Mouse (Mus musculus) MEL (cell line): ENCODE measurements around the gene Ntf5.

Experiments used
- CHD2 ChIP-seq: IDR thresholded peaks from 2 replicates; pipeline ENCODE4 v1.6.1; 2011; ENCODE audit warnings: low read length, improper control_type of control experiment
- CTCF ChIP-seq, 3 experiments: IDR thresholded peaks in 2 of 3; conservative IDR thresholded peaks in 1 of 3; 2 replicates each; pipeline ENCODE4 v1.5.1; 2011 to 2012; ENCODE audit warnings: low read length in 3 of 3, low read depth in 2 of 3, mild to moderate bottlenecking in 2 of 3, improper control_type of control experiment in 1 of 3, inconsistent platforms in 1 of 3, mixed read lengths in 1 of 3, moderate library complexity in 1 of 3; ENCODE audit not compliant: control insufficient read depth in 1 of 3, insufficient read depth in 1 of 3, poor library complexity in 1 of 3, severe bottlenecking in 1 of 3
- E2F4 ChIP-seq: IDR thresholded peaks from 2 replicates; pipeline ENCODE4 v1.6.1; 2011; ENCODE audit warnings: low read depth, low read length, improper control_type of control experiment, borderline replicate concordance
- EP300 ChIP-seq, 2 experiments: IDR thresholded peaks; 2 replicates each; pipeline ENCODE4 v1.6.1; 2011; ENCODE audit warnings: improper control_type of control experiment in 2 of 2, low read length in 2 of 2, low read depth in 1 of 2, mild to moderate bottlenecking in 1 of 2
- MAFK ChIP-seq: IDR thresholded peaks from 2 replicates; pipeline ENCODE4 v1.6.1; 2011; ENCODE audit warnings: low read depth, mild to moderate bottlenecking, low read length, improper control_type of control experiment, borderline replicate concordance
- MYB ChIP-seq: IDR thresholded peaks from 2 replicates; pipeline ENCODE4 v1.6.1; 2011; ENCODE audit warnings: mild to moderate bottlenecking, low read depth, low read length, improper control_type of control experiment
- POLR2A ChIP-seq, 2 experiments: IDR thresholded peaks; 2 replicates each; pipeline ENCODE4 v1.6.1; 2011 to 2012; ENCODE audit warnings: low read length in 2 of 2, mild to moderate bottlenecking in 2 of 2, control low read depth in 1 of 2, improper control_type of control experiment in 1 of 2, low read depth in 1 of 2, moderate library complexity in 1 of 2; ENCODE audit not compliant: control insufficient read depth in 1 of 2, insufficient read depth in 1 of 2, poor library complexity in 1 of 2
- POLR2AphosphoS2 ChIP-seq: IDR thresholded peaks from 2 replicates; pipeline ENCODE4 v1.6.1; 2011; ENCODE audit warnings: low read length, improper control_type of control experiment
- POLR2AphosphoS5 ChIP-seq: IDR thresholded peaks from 2 replicates; pipeline ENCODE4 v1.6.1; 2012; ENCODE audit warnings: low read depth, borderline replicate concordance, mild to moderate bottlenecking, inconsistent platforms, low read length, moderate library complexity, mixed read lengths
- SIN3A ChIP-seq: IDR thresholded peaks from 2 replicates; pipeline ENCODE4 v1.6.1; 2012; ENCODE audit warnings: low read length, improper control_type of control experiment, inconsistent platforms
- SMC3 ChIP-seq: IDR thresholded peaks from 2 replicates; pipeline ENCODE4 v1.6.1; 2011; ENCODE audit warnings: low read depth, low read length, improper control_type of control experiment
- TAL1 ChIP-seq: IDR thresholded peaks from 2 replicates; pipeline ENCODE4 v1.6.1; 2012; ENCODE audit warnings: mild to moderate bottlenecking, inconsistent platforms, low read length, moderate library complexity, mixed read lengths
- ZC3H11A ChIP-seq: IDR thresholded peaks from 2 replicates; pipeline ENCODE4 v1.6.1; 2012; ENCODE audit warnings: low read depth, mild to moderate bottlenecking, inconsistent platforms, low read length, improper control_type of control experiment
- ZMIZ1 ChIP-seq: IDR thresholded peaks from 2 replicates; pipeline ENCODE4 v1.6.1; 2012; ENCODE audit warnings: low read depth, mild to moderate bottlenecking, inconsistent platforms, low read length, improper control_type of control experiment, moderate library complexity

GRCm38 (mm10) chr7:45434203-45435015, 20.9 kb downstream of the Ntf5 start, which contains the start of gene Gys1:
- TF ChIP-seq CHD2 (peak; percentile 87), ZMIZ1 (peak; percentile 76), CTCF (IDR thresholded peaks at IDR 0.05 in 2 of 3, conservative IDR thresholded peaks at IDR 0.05 in 1 of 3; ENCODE audit: control insufficient read depth in 1 of 3, insufficient read depth in 1 of 3, low read depth in 2 of 3, low read length in 3 of 3, poor library complexity in 1 of 3, severe bottlenecking in 1 of 3) (peak; percentile 75 to 97 (median 93)), TAL1 (no peak), MYB (peak; percentile 91), EP300 (IDR thresholded peaks at IDR 0.05; ENCODE audit: low read depth in 1 of 2, low read length in 2 of 2) (peak in 1 of 2 experiments; percentile 62; a peak in 2 of 4 replicates), SMC3 (peak; percentile 51), POLR2A (IDR thresholded peaks at IDR 0.05; ENCODE audit: control insufficient read depth in 1 of 2, insufficient read depth in 1 of 2, low read depth in 1 of 2, low read length in 2 of 2, poor library complexity in 1 of 2) (peak; percentile 62 to 79; a peak in 3 of 4 replicates), POLR2AphosphoS2 (peak; percentile 82), ZC3H11A (0 out of 2 replicates have a peak, but pooled peaks have one; percentile 9), E2F4 (no peak), POLR2AphosphoS5 (no peak), SIN3A (peak; percentile 98), MAFK (no peak)
